Mouse (Mus musculus): ENCODE data around the gene Dnah17. TPM values are rescaled to one million over a fixed set of nuclear protein-coding genes. Genes with fewer than 3 reads are reported as not detected.

The Dnah17 gene
- total RNA-seq, 2 experiments from 2014 or later, result 0.03 to 0.09 TPM

- no peak for DNase-seq
Observed at GRCm38 (mm10) chr11:117994250-117995057, 136.0 kb downstream of the Dnah17 start.

GRCm38 (mm10) chr11:117993190-117994175 is 137.0 kb downstream of the Dnah17 start:
- no peak for DNase-seq

- no peak for DNase-seq
Observed at GRCm38 (mm10) chr11:117991502-117992470, 138.6 kb downstream of the Dnah17 start.

GRCm38 (mm10) chr11:117989926-117990325 is 140.5 kb downstream of the Dnah17 start:
- DNase-seq, result peak; percentile 46

GRCm38 (mm10) chr11:117989241-117989640 is 141.2 kb downstream of the Dnah17 start:
- no peak for DNase-seq

- DNase-seq, result no peak
Observed at GRCm38 (mm10) chr11:117987968-117988367, 142.5 kb downstream of the Dnah17 start.

GRCm38 (mm10) chr11:117987032-117987451 is 143.4 kb downstream of the Dnah17 start:
- DNase-seq, result peak; percentile 60

- peak; percentile 95 for DNase-seq
Observed at GRCm38 (mm10) chr11:117986126-117987031, 144.1 kb downstream of the Dnah17 start, which contains the start of gene Pgs1. Pgs1 (plus strand) TSS chr11:117986292.

- no peak for DNase-seq
Observed at GRCm38 (mm10) chr11:117983770-117984169, 146.7 kb downstream of the Dnah17 start.

GRCm38 (mm10) chr11:117982426-117982825 is 148.0 kb downstream of the Dnah17 start:
- DNase-seq, result no peak

GRCm38 (mm10) chr11:117979388-117979787 is 151.0 kb downstream of the Dnah17 start:
- DNase-seq, result no peak

GRCm38 (mm10) chr11:117977694-117978360 is 152.6 kb downstream of the Dnah17 start:
- DNase-seq, result no peak

GRCm38 (mm10) chr11:117976081-117976582 is 154.3 kb downstream of the Dnah17 start:
- no peak for DNase-seq

- no peak for DNase-seq
Observed at GRCm38 (mm10) chr11:117975211-117975967, 155.0 kb downstream of the Dnah17 start.

GRCm38 (mm10) chr11:117974327-117975125 is 155.9 kb downstream of the Dnah17 start:
- no peak for DNase-seq

GRCm38 (mm10) chr11:117973569-117973968 is 156.9 kb downstream of the Dnah17 start:
- no peak for DNase-seq

GRCm38 (mm10) chr11:117972656-117973558 is 157.5 kb downstream of the Dnah17 start:
- no peak for DNase-seq

All from adrenal gland, postnatal 10 days (tissue).